Comparison of ENCODE assay signal across 8 mouse cellular contexts in genomic region chr15:84231113-84231712, GRCm38 (mm10). TPM values are rescaled to one million over a fixed set of nuclear protein-coding genes. Genes with fewer than 3 reads are reported as not detected.
A peak's percentile ranks its signal among the peaks of the same experiment; 100 is the strongest.
DNase-seq lines count a peak whose midpoint lies in the region; ATAC-seq lines count a peak whose summit lies in the region.

No protein-coding gene starts in this region.

- ATAC-seq in hematopoietic stem cell, adult 5-6 weeks (replicated peaks in 1 of 2; ENCODE audit: insufficient read depth in 1 of 2, low FRiP score in 2 of 2, low TSS enrichment in 1 of 2, low read depth in 1 of 2, poor library complexity in 2 of 2, severe bottlenecking in 2 of 2): peak; percentile 74 to 76

- WGBS in forebrain, embryonic 10.5 days: 2% methylated on average over 16 of the region's 16 CpGs
- 2% methylated on average over 16 of the region's 16 CpGs for WGBS in macrophage (ENCODE audit: missing documents)

- peaks cover 56% of the 10 kb centered on the region for H3K27me3 ChIP-seq in forebrain, embryonic 10.5 days (ENCODE audit: poor library complexity, severe bottlenecking)

- H3K4me1 ChIP-seq in forebrain, embryonic 10.5 days: peaks cover 36% of the 10 kb centered on the region

- H3K27ac ChIP-seq in forebrain, embryonic 10.5 days: peak overlapping the region; percentile 82
- H3K27ac ChIP-seq in macrophage: peak overlapping the region; percentile 54

- H3K9me3 ChIP-seq in forebrain, embryonic 10.5 days: no peaks in the 10 kb centered on the region; the same call in 1 of the 2 replicates

- H3K79me2 ChIP-seq in macrophage (ENCODE audit: inconsistent target): peaks cover 34% of the 10 kb centered on the region

- no peaks in the 10 kb centered on the region for H3K36me3 ChIP-seq in forebrain, embryonic 10.5 days (replicated peaks)
- no peaks in the 10 kb centered on the region for H3K36me3 ChIP-seq in macrophage (ENCODE audit: inconsistent target)

- intact Hi-C loops in left cerebral cortex, postnatal 14 days (cut with DNase I): no loop called here

- peak; percentile 16 for DNase-seq in 416B (ENCODE audit: low read depth)
- DNase-seq in brain, adult 2 months (ENCODE audit: low read depth, low spot score): peak; percentile 89
- no peak for DNase-seq in forebrain, embryonic 10.5 days (ENCODE audit: extremely low spot score, low spot score)
- peak; percentile 57 to 76 for DNase-seq in left cerebral cortex, postnatal 14 days (ENCODE audit: low spot score in 2 of 2)
- peak; percentile 53 to 67 for DNase-seq in spleen, postnatal 10 days (ENCODE audit: low spot score in 2 of 2)
- no peak for DNase-seq in gastrocnemius, postnatal 10 days

- peak overlapping the region; percentile 65 for H3K4me3 ChIP-seq in forebrain, embryonic 10.5 days
- H3K4me3 ChIP-seq in macrophage (ENCODE audit: inconsistent target): peak overlapping the region; percentile 49

RNA-seq across cellular contexts. Expression of gene Parvb, which starts 0.6 kb away (rescaled TPM):
- polyA plus RNA-seq in forebrain, embryonic 10.5 days (2016; fragmentation: Nextera tagmentation; extraction: Ambion mirVana): 3.3 and 4.4 TPM in 2 replicates
- total RNA-seq in hematopoietic stem cell, adult 5-6 weeks (2017): 0.45 and 2.5 TPM in 2 replicates
- 10 to 100 TPM; 28.4 to 28.7 TPM for total RNA-seq in left cerebral cortex, postnatal 14 days (2021)
- total RNA-seq in macrophage (2018; cell fraction: chromatin; rRNA removed): 100 to 1,000 TPM in 4 of 26 experiments, 10 to 100 TPM in 22; 28.7 to 170 (median 47.6) TPM
- total RNA-seq in macrophage (2018; cell fraction: cytosol; rRNA removed): 10 to 100 TPM; 20.1 to 49.7 (median 33.8) TPM
- 10 to 100 TPM; 19.9 to 79.4 (median 36.2) TPM for total RNA-seq in macrophage (2018; cell fraction: nucleus; rRNA removed)
- polyA plus RNA-seq in macrophage (2018): 29.1 to 51.0 TPM (median 42.1 TPM) in 3 replicates
- total RNA-seq in gastrocnemius, postnatal 10 days (2021): 10 to 100 TPM; 80.9 to 83.6 TPM

RNA-seq across cellular contexts. Expression of gene Samm50, which starts 39.2 kb away (rescaled TPM):
- polyA plus RNA-seq in forebrain, embryonic 10.5 days (2016; fragmentation: Nextera tagmentation; extraction: Ambion mirVana): 112 and 113 TPM in 2 replicates
- 18.6 and 32.5 TPM in 2 replicates for total RNA-seq in hematopoietic stem cell, adult 5-6 weeks (2017)
- 10 to 100 TPM; 87.9 to 94.6 TPM for total RNA-seq in left cerebral cortex, postnatal 14 days (2021)
- 100 to 1,000 TPM in 5 of 26 experiments, 10 to 100 TPM in 21; 18.5 to 123 (median 67.5) TPM for total RNA-seq in macrophage (2018; cell fraction: chromatin; rRNA removed)
- 10 to 100 TPM; 27.1 to 47.6 (median 36.5) TPM for total RNA-seq in macrophage (2018; cell fraction: cytosol; rRNA removed)
- 10 to 100 TPM; 18.4 to 63.8 (median 32.8) TPM for total RNA-seq in macrophage (2018; cell fraction: nucleus; rRNA removed)
- 34.7 to 49.7 TPM (median 46.2 TPM) in 3 replicates for polyA plus RNA-seq in macrophage (2018)
- 100 to 1,000 TPM; 159 to 191 TPM for total RNA-seq in gastrocnemius, postnatal 10 days (2021)

Comparison
In these comparisons a context has a peak if more than half of its experiments do, and no peak if none do; other contexts are left out.
1. DNase-seq: peak in 416B (single experiment), brain, adult 2 months (single experiment), left cerebral cortex, postnatal 14 days (2 of 2) and spleen, postnatal 10 days (2 of 2); none in forebrain, embryonic 10.5 days (single experiment) and gastrocnemius, postnatal 10 days (single experiment).